Mouse (Mus musculus) heart, postnatal 0 days (tissue): ENCODE data around the gene Nr3c2. TPM values are rescaled to one million over a fixed set of nuclear protein-coding genes. Genes with fewer than 3 reads are reported as not detected.

Source experiments
- ATAC-seq: fragments of 200-750 bp; cut with Nextera tagmentation; 2 replicates; pipeline ENCODE4 v1.8.0; 2017; ENCODE audit warnings: low read depth, moderate number of reproducible peaks, moderate library complexity; ENCODE audit not compliant: insufficient read depth
- DNase-seq: peaks from one replicate; pipeline ENCODE4 v3.0.0-alpha.2; 2016; ENCODE audit warnings: low spot score
- H3K27ac ChIP-seq: fragments of 300-500 bp; sonication (generic); 2 replicates; pipeline ENCODE4 v1.5.1; 2014; ENCODE audit warnings: low read depth, mild to moderate bottlenecking
- H3K27me3 ChIP-seq: fragments of 300-500 bp; sonication (generic); 2 replicates; pipeline ENCODE4 v1.6.1; 2014; ENCODE audit warnings: low read length, mixed read lengths; ENCODE audit not compliant: control insufficient read depth, insufficient read depth
- H3K36me3 ChIP-seq: fragments of 300-500 bp; sonication (generic); replicated peaks from 2 replicates; pipeline ENCODE4 v1.6.1; 2014; ENCODE audit warnings: low read length, mixed read lengths; ENCODE audit not compliant: control insufficient read depth, insufficient read depth
- H3K4me1 ChIP-seq: fragments of 300-500 bp; sonication (generic); 2 replicates; pipeline ENCODE4 v1.6.1; 2014; ENCODE audit warnings: antibody characterized with exemption; ENCODE audit not compliant: control insufficient read depth, insufficient read depth
- H3K4me2 ChIP-seq: fragments of 300-500 bp; sonication (generic); 2 replicates; pipeline ENCODE4 v1.6.1; 2014; ENCODE audit warnings: low read depth, mild to moderate bottlenecking, low read length, moderate library complexity
- H3K4me3 ChIP-seq: fragments of 300-500 bp; sonication (generic); 2 replicates; pipeline ENCODE4 v1.5.1; 2014; ENCODE audit warnings: low read depth, low read length
- H3K9ac ChIP-seq: fragments of 300-500 bp; sonication (generic); replicated peaks from 2 replicates; pipeline ENCODE4 v1.6.1; 2014; ENCODE audit warnings: low read depth, low read length, mixed read lengths
- H3K9me3 ChIP-seq: fragments of 300-500 bp; sonication (generic); replicated peaks from 2 replicates; pipeline ENCODE4 v1.6.1; 2016; ENCODE audit warnings: low read length; ENCODE audit not compliant: control insufficient read depth
- CTCF ChIP-seq: IDR thresholded peaks from 2 replicates; pipeline ENCODE4 v1.5.1; 2016; ENCODE audit warnings: antibody characterized with exemption, control low read depth, low read depth
- EP300 ChIP-seq: IDR thresholded peaks from 2 replicates; pipeline ENCODE4 v1.6.1; 2016; ENCODE audit warnings: antibody characterized with exemption, low read depth
- WGBS: fragments of 180-500 bp; shearing (Covaris S2); extraction: QIAGEN DNeasy Blood & Tissue Kit; methylation state at CpG from one replicate; pipeline ENCODE4 v1.1.7; 2014; 5-methylcytosine and 5-hydroxymethylcytosine counted together
- polyA plus RNA-seq: library from polyadenylated mRNA; unstranded; fragments of >200 nt; fragmentation: Nextera tagmentation; extraction: Ambion mirVana; gene quantifications from 2 replicates; pipeline ENCODE4 v1.2.1, GENCODE M21; 2015
- total RNA-seq: library from RNA; depleted of rRNA; stranded (reverse); fragments of >200 nt; gene quantifications from 2 replicates; pipeline ENCODE4 v1.2.3, GENCODE M21; 2014; ENCODE audit warnings: low replicate concordance

Gene Nr3c2
- total and polyA plus RNA-seq, 2 experiments from 2014 or later: 7.6 to 10.8 TPM

- Histone ChIP-seq H3K27me3 (no peaks in the 10 kb centered on the region), H3K4me1 (no peaks in the 10 kb centered on the region), H3K4me3 (no peak overlapping the region), H3K36me3 (no peaks in the 10 kb centered on the region), H3K9me3 (no peaks in the 10 kb centered on the region), H3K9ac (no peak overlapping the region), H3K27ac (no peak overlapping the region), H3K4me2 (no peak overlapping the region)
- 90% methylated on average over 12 of the region's 12 CpGs for WGBS
- ATAC-seq (no peak), DNase-seq (no peak)
- TF ChIP-seq EP300 (no peak), CTCF (no peak)
These were observed 389.2 kb downstream of the Nr3c2 start for GRCm38 (mm10) chr8:77288492-77288891.

GRCm38 (mm10) chr8:77292120-77292519 is 392.9 kb downstream of the Nr3c2 start:
- peaks cover 9% of the 10 kb centered on the region for H3K36me3 ChIP-seq
- no peak overlapping the region for H3K27ac ChIP-seq
- DNase-seq: no peak
- H3K9ac ChIP-seq: no peak overlapping the region
- 75% methylated on average over 4 of the region's 4 CpGs for WGBS
- TF ChIP-seq EP300 (no peak), CTCF (no peak)
- H3K9me3 ChIP-seq: peaks cover 6% of the 10 kb centered on the region; the same call in 1 of the 2 replicates
- H3K4me3 ChIP-seq: no peak overlapping the region
- H3K4me2 ChIP-seq: no peak overlapping the region
- no peaks in the 10 kb centered on the region for H3K4me1 ChIP-seq
- no peaks in the 10 kb centered on the region for H3K27me3 ChIP-seq
- no peak for ATAC-seq

- ATAC-seq (no peak), DNase-seq (no peak)
- TF ChIP-seq CTCF: no peak
- no peak for TF ChIP-seq EP300
- Histone ChIP-seq H3K9me3 (peaks cover 6% of the 10 kb centered on the region; the same call in 1 of the 2 replicates), H3K4me2 (no peak overlapping the region), H3K4me1 (no peaks in the 10 kb centered on the region), H3K4me3 (no peak overlapping the region), H3K9ac (no peak overlapping the region), H3K27ac (no peak overlapping the region), H3K36me3 (peaks cover 15% of the 10 kb centered on the region), H3K27me3 (no peaks in the 10 kb centered on the region)
- 77% methylated on average over 11 of the region's 11 CpGs for WGBS
These were observed 393.4 kb downstream of the Nr3c2 start for GRCm38 (mm10) chr8:77292649-77293048.

- ATAC-seq: no peak
- DNase-seq: no peak
- H3K4me1 ChIP-seq: no peaks in the 10 kb centered on the region
- H3K9ac ChIP-seq: no peak overlapping the region
- H3K4me3 ChIP-seq: no peak overlapping the region
- no peaks in the 10 kb centered on the region for H3K27me3 ChIP-seq
- TF ChIP-seq EP300: no peak
- no peak for TF ChIP-seq CTCF
- H3K9me3 ChIP-seq: peaks cover 6% of the 10 kb centered on the region; the same call in 1 of the 2 replicates
- no peak overlapping the region for H3K27ac ChIP-seq
- H3K36me3 ChIP-seq: peaks cover 19% of the 10 kb centered on the region
- WGBS: 87% methylated on average over 11 of the region's 11 CpGs
- no peak overlapping the region for H3K4me2 ChIP-seq
These were observed 395.4 kb downstream of the Nr3c2 start for GRCm38 (mm10) chr8:77294599-77294998.
